Mouse (Mus musculus): ENCODE results near the gene Recql5. TPM values are rescaled to one million over a fixed set of nuclear protein-coding genes. Genes with fewer than 3 reads are reported as not detected.

Recql5 gene
- total RNA-seq (2021): 10 to 100 TPM; 25.7 to 28.4 TPM

DNA sequence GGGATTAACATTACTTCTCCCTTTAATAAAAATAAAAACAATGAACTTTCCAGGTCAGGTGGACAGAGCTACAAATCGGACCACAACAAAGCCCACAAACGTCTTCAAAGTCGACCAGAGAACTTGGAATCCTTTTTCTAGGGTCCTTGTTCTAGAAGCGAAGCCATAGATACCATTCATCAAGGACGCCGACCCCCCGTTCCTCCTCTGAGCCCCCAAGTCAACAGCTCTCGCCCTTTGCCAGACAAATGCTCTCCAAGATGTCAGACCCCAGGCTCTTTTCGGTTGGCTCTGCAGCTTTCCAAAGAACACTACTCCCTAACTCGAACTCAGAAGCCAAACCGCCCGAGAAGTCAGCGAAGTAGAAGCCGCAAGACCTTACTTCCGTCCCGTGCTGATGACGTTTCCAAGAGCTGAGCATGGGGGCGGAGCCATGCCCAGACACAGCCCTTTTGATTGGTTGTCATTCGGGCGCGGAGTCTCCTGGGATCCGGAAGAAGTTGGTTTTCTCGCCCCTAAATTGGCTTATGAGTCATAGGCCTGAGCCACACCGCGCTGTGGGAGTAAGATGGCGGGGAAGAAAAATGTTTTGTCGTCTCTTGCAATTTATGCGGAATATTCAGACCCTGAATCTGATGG lies at the start of gene Recql5, which contains the start of gene Sap30bp:
Gene Recql5 (minus strand): TSS at position 370 of the 639 bp plus-strand sequence.
Gene Sap30bp (plus strand): TSS at position 175 of the 639 bp plus-strand sequence.
- peak; percentile 88 to 96 for DNase-seq (ENCODE audit: extremely low spot score in 1 of 2, low spot score in 1 of 2)

DNA sequence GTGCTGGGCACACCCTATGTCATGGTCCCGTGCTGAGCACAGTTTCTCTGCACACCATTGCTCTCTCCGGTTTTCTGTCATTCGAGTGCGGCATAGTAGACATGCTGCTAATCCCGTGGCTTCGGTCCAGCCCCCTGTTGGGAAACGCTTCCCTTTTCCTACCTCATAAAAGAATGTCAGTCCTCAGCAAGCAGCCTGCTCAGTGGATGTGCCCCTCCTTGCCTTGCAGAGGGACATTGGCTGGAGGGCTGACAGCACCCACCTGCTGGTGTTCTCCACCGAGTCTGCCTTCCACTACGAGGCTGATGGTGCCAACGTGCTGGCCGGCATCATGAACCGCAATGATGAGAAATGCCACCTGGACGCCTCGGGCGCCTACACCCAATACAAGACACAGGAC lies 49.2 kb upstream of the Recql5 start:
- DNase-seq (ENCODE audit: extremely low spot score in 1 of 2, low spot score in 1 of 2): no peak

DNA sequence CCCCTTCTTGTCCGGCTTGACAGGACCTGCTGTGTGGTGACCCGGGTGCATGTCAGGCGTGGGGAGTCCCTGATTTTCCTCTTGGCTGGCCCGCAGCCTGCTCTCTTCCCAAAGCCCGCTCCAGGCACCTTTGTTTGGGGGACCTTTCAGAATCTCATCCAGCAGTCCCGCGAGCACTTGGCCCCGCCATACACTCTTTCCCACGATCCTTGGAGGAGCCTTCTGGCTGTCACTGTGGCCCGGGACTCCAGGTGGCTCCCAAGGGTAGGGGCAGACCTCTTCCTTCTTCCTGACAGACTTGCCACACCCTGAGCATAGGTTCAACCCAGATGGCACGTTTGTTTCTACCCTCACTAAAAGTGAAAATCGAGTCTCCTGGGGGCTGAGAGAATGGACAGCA lies 42.3 kb upstream of the Recql5 start:
- no peak for DNase-seq (ENCODE audit: extremely low spot score in 1 of 2, low spot score in 1 of 2)

DNA sequence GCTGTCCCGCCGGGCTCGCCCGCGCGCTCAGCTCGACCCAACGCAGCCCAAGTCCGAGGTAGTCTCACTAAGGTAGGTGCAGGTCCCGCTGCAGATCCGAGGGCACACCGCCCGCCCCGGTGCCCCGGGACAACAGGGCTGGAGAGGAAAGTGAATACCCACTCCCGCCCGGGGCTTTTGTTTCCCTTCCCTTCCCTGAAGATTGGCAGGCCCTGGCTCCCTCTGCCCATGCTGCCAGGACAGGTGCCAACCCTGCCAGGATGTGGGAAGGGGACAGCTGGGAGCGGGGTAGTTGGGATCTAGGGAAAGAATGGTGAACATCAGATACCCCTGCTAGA lies 41.8 kb upstream of the Recql5 start:
- no peak for DNase-seq (ENCODE audit: extremely low spot score in 1 of 2, low spot score in 1 of 2)

DNA sequence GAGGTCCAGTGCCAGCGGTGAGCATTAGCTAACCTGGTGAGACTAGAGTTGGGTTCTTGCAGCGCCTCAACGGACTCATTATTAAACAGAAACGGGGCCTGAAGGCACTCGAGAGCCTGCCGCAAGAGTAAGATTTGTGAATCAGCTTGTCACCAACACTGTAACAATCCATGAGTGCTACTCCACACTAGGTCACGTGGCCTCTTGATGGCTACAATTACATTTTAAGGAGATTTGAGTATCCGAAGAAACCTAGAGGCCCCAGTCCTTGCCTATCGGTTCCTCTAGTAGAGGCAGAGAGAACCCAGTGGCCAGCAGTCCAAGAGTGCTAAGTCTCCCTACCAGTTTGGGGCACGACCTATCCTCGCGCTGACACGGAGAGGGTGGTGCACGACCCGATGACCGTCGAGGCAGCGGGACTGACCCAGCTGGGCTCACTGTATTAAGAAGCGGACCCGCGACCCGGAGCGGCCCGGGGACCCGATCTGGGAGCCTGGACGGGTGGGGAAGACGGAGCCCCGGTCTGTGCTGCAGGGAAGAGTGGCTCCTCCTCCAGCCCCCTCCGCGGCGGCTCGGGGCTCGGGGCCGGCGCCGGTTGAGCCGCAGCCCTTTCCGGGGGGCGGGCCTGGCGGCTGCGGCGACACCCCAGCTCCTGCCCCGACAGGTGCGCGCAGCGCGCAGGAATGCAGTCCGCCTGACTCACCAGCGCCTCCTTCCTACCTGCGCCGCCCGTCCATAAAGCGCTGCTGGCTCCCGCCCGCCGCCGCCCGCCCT lies 41.2 kb upstream of the Recql5 start, which contains the start of gene Itgb4:
Gene Itgb4 (plus strand): TSS at position 401 of the 774 bp plus-strand sequence.
- no peak for DNase-seq (ENCODE audit: extremely low spot score in 1 of 2, low spot score in 1 of 2)

DNA sequence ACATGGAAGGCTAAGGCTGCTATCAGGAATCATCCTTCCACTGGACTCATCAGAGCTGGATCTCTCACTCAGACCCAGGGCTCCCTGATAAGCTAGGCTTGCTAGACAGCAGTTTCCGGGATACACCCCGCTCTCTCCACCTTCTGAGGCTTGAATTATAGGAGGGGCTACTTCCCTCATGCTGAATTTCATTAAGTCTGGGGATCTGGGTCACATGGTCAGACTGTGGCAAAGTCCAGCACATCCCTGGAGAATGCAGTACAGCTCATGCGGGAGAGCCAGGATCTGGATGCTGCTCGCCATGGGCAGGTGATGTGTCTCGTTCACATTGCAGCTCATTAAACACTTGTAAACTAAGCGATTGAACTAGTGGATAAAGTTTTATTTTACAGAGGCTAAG lies 37.7 kb upstream of the Recql5 start:
- DNase-seq (ENCODE audit: extremely low spot score in 1 of 2, low spot score in 1 of 2): no peak

DNA sequence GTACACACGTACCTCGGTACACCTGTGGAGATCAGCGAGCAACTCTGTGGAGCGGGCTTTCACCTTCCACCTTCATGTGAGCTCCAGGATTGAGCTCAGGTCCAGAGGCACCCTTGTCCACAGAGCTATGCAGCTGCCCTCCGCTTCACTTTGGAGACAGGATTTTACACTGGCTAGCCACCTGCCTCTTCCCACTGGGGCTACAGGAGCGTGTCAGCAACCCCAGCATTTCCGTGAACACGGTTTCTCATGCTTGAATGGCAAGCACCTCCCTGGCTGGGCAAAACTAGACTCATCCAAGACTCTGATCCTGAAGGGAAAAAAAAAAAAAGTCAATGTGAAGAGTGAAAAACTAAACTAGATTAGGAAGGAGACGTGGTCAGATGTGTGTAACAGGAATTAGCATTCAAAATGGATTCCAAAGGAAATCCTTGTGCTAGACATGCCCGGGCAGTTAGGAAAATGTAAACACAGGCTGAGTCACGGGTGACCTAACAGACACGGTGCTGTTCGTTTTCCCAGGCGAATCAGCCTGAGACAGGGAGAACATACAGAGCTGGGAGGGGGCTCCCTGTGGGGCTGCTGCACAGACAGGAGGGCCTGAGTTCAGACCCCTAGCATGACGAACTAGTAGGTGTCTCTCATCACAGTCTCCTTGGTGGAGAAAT lies 36.9 kb upstream of the Recql5 start:
- no peak for DNase-seq (ENCODE audit: extremely low spot score in 1 of 2, low spot score in 1 of 2)

DNA sequence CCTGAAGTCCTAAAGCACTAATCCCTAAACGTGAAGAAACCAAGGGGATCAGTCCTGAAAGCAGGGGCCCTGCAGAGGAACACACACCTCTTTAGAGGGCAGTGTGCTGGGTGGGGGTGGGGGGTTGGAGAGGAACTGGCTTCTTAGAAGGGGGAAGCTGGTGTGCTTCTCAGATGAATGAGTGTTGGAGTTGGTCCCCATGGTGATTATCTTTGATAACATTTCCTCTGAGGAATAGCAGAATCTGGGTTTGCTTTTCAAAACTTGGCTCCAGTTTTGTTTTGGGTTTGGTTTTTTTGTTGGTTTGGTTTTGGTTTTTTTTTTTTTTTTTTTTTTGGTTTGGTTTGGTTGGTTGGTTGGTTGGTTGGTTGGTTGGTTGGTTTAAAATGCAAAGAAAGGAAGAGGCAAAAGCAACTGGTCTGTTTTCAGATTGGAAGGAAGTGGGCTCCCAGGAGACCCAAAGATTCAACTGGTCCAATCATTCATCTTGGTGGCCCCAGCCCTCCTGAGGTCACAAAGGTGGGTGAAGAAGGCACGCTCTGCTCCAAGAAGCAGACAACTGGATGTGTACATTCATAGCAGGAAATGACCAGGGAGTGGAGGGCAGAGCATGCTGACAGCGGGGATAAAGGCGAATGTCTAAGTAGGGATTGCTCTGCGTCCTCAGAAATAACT lies 35.6 kb upstream of the Recql5 start:
- DNase-seq (ENCODE audit: extremely low spot score in 1 of 2, low spot score in 1 of 2): no peak

DNA sequence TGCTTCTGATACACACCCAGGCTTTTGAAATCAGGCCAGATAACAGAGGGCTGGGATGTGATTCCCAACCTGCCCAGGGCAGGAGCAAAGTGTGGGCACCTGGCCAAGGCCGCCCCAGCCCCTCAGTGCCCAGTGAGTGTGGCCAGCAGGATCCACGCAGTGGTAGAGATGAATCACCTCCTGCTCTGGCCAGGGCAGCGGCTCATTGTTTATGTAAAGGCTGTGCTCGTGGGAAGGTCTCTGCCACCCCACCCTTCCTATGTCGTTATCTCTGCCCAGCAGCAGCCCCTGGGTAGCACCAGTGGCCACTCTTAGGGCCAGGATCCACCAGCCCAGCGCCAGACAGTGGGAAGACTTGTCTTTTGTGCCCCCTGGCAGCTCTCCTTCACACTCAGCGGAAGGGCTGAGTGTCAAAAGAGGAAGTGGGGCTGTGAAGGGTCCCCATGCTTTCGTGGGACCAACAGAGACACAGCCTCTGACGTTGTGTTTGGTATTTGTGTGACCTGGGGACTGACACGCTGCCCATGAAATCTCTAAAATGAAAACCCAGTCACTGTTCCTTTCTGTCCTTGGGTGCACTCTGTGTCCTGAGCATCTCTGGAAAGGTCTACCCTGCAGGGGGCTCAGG lies 31.8 kb upstream of the Recql5 start:
- no peak for DNase-seq (ENCODE audit: extremely low spot score in 1 of 2, low spot score in 1 of 2)

DNA sequence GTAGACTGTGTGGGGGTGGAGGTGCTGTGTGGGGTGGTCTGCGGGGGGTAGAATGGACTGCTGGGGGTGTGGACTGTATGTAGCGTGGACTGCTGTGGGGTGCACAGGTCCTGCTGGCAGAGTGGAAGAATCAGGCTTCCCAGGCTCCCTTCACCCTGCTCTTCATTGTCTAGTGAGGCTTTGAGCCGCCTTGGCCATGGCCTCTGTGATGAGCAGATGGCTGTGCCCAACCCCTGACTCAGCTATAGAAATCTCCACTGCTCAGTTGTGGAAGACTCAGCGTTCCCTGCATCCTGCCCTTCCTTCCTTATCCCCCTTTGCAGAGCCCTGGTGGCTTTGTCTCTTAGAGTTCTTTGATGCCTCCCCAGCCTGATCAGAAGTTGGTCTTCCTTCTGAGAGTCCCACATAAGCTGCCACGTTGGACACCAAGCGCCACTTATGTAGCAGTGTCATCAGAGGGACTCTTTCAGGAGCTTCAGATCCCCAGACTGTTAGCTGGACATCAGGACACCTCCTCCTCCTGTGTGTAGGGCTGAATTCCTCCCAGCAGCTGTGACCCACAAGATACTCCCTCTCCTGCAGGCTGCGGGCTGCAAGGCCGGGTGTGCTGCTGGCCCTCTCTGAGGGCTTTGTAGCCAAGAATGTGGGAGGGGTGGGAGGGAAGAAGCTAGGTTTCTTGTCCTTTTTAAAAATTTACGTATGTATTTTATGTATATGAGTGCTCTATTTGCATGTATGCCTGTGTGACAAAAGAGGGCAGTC lies 29.6 kb upstream of the Recql5 start:
- DNase-seq (ENCODE audit: extremely low spot score in 1 of 2, low spot score in 1 of 2): no peak

DNA sequence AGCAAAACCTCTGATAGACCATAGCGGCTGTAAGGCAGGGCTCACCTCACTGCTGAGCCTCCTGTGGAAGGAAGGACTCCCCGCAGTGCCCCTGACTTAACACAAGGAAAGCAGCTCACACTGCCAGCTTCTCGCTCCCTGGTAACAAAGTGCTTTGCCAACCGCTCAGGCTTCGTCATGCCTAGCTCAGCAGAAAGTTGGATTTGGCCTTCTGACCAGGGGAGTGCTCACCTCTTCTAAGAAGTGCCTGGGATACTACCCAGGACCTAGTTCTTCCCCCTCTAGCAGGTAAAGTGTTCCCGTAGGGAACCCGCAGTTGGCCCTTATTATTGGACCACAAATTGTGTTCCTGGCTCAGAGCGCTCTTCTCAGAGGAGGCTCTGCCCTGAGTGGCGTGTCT lies 25.7 kb upstream of the Recql5 start:
- no peak for DNase-seq (ENCODE audit: extremely low spot score in 1 of 2, low spot score in 1 of 2)

DNA sequence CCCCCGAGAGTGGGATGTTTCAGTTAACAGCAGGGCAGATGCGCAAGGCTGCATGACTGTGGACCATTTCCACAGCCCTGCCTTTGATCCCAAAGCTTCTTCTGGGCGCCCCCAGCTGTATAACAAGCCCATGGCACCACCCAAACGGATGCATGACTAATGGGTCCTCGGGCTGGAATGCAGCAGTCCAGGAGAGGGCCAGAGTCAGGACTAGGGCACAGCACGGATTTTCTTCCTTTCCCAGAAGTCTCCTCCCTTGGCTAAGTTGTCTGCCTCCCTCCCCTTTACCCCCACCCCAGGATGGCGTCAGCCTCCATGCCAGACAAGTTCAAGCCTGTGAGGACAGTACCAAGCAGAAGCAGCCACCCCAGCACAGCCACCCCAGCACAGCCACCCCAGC lies 24.7 kb upstream of the Recql5 start:
- no peak for DNase-seq (ENCODE audit: extremely low spot score in 1 of 2, low spot score in 1 of 2)

DNA sequence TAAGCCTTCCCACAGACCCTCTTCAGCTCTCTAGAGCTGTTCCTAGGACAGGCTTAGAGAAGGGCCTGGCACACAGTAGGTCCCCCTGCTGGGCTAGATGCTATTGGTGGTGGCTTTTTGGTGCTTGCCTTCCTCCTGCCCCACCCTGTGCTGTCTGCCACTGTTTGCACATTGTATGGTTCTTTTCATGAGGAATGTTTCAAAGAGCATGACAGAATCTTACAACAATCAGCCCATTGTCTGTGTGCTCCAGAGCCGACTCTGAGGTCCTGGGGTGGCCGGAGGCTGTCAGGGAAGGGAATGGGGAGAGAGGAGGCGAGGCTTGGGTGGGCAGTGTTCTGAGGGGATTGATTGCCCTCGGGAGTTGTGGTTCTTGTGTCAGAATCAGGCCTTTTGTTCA lies 23.2 kb upstream of the Recql5 start:
- no peak for DNase-seq (ENCODE audit: extremely low spot score in 1 of 2, low spot score in 1 of 2)

DNA sequence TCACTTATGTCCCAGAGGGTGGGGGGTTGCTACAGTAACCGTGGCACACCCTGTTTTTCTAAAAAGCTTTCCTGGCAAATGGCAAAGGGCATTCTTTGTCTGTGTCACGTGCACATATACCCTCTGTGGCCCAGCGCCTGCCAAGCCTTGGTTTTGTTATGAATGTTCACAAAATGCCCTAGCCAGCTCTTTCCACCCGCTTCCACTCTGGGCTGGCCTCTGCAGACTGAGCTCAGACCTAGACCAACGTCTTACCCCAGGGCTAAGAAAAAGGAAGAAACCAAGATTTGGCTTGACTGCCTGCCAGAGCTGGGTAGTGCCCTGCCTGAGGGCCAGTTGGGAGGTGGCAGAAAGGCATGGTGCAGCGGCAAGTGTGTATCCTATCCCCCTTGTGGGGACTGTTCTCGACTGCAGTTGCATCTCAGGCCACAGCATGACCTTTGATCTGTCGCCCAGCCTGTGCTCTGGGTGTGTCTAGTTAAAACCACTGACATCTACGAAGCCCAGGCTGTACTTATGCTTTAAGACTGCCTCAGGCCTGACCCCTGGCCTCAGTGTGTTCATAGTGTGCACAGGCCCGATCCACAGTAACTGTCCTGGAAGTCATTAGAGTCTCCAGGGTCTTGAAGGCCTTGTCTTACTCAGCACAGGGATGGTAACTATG lies 22.1 kb upstream of the Recql5 start:
- DNase-seq (ENCODE audit: extremely low spot score in 1 of 2, low spot score in 1 of 2): no peak

DNA sequence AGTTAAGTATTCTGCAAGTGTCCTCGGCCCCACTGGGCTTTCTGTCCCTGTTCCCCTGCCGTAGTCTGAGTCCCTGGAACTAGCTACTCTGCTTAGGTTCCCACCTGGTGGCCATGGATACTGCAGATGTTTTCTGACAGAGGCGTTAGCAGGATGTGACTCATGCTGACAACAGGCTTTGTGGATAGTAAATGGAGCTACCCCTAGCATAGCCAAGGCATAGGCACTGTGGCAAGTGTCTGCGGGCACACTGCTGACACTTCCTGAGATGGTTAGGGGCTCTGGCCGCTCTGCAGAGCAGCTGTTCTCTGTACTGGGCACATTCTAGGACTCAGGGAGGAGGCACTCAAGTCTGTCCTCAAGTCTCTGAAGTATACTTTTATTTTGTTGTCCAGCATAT lies 21.4 kb upstream of the Recql5 start:
- no peak for DNase-seq (ENCODE audit: extremely low spot score in 1 of 2, low spot score in 1 of 2)

DNA sequence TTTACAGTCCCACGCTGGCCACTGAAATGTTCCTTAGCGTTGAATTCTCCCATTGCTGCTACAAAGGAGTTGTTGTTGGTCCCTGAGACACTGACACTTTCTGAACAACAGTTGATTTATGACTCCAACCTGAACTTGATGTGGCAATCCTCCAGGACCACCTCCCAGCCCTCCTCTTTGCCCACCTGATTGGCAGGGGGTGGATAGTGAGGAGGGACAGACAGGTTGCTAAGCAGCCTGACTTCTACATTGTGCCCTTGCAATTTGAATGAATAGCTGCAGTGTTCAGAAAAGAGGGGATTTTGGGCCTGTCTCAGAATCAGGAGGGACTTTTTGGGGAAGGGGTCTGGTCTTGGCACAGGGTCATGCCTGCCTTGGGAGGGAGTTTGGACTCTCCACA lies 17.4 kb upstream of the Recql5 start:
- DNase-seq (ENCODE audit: extremely low spot score in 1 of 2, low spot score in 1 of 2): no peak

DNA sequence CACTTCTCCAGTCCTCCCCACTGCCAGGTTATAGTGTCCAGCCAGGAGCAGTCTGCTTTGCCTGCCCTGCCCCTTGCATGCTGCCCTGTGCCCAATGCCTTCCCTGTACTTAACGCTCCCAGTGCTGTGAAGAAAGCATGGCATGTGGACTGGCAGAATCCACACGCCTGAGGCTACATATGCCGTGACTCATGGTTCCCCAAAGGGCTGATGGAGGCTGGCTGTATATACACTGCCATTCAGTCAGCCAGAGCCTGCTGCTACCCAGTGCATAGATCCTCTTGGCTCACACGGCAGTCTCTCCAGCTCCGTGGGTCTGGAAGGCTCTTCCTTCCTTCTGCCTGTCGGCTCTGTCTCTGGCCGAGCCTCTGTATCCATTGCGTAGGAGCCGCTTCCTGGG lies 15.0 kb upstream of the Recql5 start:
- DNase-seq (ENCODE audit: extremely low spot score in 1 of 2, low spot score in 1 of 2): no peak

DNA sequence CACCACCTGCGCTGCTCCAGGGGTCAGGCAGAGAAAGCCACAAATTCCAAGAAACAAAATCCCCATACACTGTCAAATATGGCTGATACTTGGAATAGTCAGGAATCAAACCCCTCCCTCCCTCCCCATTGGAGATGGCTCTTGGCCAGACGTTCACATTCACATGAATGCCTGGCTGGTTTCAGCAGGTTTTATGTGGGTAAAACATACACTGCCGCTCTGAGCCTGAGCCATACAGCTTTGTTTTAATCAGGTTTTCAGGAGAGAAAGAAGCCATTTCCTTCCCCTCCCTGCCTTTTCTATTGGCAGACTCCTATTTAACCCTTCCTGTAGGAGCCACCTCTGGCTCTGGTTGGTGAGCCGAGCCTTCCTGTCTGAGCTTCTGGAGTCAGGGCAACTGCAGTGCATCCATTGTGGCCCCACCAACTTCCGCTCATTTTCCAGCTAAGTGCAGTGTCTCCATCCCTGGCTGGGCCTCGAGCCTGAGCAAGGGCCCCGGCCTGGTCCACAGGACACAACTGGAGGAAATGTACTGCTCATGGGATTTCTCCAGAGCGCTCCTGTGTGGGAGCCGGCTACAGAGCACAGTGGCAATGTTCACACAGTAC lies 13.0 kb upstream of the Recql5 start:
- DNase-seq (ENCODE audit: extremely low spot score in 1 of 2, low spot score in 1 of 2): no peak

DNA sequence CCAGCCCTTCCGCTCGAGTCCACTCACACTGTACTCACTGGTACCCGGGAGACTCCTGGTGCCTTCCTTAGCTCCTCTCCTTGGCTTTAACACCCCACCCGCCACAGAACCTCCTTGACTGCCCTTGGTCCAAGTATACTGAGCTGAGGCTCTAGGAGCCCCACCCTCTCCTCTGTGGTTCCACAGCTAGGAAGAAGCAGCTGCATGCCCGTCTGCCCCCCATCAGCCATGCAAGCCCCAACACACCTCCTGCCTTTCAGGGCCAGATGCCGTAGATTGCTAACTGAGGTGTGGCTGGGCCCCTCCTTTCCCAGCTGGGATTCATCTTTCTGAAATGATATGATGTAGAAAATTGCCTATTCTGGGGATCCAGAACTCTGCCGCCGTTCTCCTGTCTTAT lies 12.0 kb upstream of the Recql5 start:
- DNase-seq (ENCODE audit: extremely low spot score in 1 of 2, low spot score in 1 of 2): no peak

Data from layer of hippocampus, postnatal 25 days (tissue).